Mouse (Mus musculus): ENCODE data around the gene Nkd1.

Nkd1 gene

GRCm38 (mm10) chr8:88572941-88573645, 51.9 kb downstream of the Nkd1 start:
- DNase-seq (ENCODE audit: low spot score in 2 of 2), result no peak

DNA sequence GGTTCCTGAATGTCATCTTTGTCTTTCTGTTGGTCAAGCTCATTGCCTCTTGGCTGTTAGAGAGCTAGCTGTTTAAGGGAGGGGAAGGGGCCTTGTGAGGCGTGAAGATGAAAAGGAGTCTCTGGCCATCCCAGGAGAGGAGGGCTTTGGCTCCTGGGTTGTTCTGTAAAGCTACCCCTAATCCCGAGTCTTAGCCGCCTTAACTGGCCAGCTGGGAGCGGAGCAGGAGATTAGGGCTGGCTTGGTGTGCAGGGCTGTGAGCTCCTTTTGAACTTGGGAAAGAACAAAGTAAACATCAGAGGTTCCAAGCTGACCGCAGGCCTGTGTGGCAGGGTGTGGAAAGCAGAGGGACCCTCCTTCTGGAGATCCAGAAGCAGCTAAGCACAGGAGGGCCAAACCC, 53.8 kb downstream of the Nkd1 start:
- DNase-seq (ENCODE audit: low spot score in 2 of 2), result peak in 1 of 2 experiments; percentile 50

DNA sequence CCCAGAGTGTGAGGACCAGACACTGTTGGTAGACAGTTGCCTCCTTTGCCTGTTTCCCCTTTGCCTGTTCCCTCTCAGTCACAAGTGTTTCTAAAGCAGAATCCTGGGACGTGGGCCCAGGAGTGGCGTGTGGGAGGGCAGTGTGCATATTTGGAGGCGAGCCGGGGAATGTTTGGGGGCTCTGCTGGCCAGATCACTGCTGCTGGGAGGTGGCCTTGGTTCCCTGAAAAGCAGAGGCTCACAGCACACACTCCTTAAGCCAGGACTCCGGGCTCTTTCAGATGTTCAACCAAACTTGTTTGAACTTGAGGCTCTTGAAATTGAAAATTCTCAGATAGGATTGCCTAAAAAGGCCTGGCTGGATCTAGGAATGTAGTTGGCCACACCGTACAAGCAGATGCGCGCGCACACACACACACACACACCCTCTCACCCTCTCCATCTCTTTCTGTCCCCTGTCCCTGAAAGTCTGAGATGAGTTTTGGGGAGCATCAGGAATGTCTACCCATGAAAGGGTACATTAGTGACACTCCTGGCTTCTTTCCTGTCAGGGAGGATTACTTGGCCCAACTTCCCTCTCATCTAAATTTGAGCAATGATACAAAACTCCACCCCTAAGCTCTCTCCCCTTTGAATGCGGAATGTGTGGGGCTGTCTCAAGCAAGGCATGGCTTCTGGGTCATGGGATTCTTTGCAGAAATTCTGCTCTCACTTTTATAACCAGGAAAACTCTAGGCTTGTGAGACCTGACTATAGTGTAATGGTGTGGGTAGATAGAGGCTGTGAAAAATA, 55.4 kb downstream of the Nkd1 start:
- DNase-seq (ENCODE audit: low spot score in 2 of 2), result peak; percentile 80 to 83

DNA sequence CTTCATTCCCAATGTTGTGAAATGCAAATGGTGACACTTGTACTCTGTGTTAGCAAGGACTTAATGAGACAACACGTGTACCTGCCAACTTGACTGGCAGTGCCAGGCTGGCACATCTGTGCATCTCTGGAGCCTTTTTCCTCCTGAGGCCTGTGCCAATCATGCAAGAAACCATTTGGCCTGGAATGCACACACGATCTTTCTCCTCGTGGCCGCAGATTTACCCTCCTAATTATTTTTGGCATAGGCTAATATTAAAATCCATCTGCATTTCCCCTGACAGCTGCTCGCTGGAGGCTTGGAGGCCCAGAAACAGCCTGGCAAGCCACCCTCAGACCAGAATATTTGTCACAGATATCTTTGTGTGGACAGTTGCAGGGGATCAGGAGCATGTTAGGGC, 56.5 kb downstream of the Nkd1 start:
- DNase-seq (ENCODE audit: low spot score in 2 of 2), result no peak

GRCm38 (mm10) chr8:88578413-88579175, 57.4 kb downstream of the Nkd1 start:
- DNase-seq (ENCODE audit: low spot score in 2 of 2), result no peak

GRCm38 (mm10) chr8:88579246-88579645, 58.1 kb downstream of the Nkd1 start:
- DNase-seq (ENCODE audit: low spot score in 2 of 2), result no peak

GRCm38 (mm10) chr8:88579668-88580330, 58.6 kb downstream of the Nkd1 start:
- DNase-seq (ENCODE audit: low spot score in 2 of 2), result peak in 1 of 2 experiments; percentile 28

GRCm38 (mm10) chr8:88580785-88581184, 59.6 kb downstream of the Nkd1 start:
- DNase-seq (ENCODE audit: low spot score in 2 of 2), result no peak

GRCm38 (mm10) chr8:88583863-88584262, 62.7 kb downstream of the Nkd1 start:
- DNase-seq (ENCODE audit: low spot score in 2 of 2), result no peak

GRCm38 (mm10) chr8:88588205-88588889, 67.2 kb downstream of the Nkd1 start:
- no peak for DNase-seq (ENCODE audit: low spot score in 2 of 2)

- DNase-seq (ENCODE audit: low spot score in 2 of 2), result no peak
These were observed 69.1 kb downstream of the Nkd1 start for GRCm38 (mm10) chr8:88590226-88590625.

GRCm38 (mm10) chr8:88593947-88594346, 72.8 kb downstream of the Nkd1 start:
- no peak for DNase-seq (ENCODE audit: low spot score in 2 of 2)

DNA sequence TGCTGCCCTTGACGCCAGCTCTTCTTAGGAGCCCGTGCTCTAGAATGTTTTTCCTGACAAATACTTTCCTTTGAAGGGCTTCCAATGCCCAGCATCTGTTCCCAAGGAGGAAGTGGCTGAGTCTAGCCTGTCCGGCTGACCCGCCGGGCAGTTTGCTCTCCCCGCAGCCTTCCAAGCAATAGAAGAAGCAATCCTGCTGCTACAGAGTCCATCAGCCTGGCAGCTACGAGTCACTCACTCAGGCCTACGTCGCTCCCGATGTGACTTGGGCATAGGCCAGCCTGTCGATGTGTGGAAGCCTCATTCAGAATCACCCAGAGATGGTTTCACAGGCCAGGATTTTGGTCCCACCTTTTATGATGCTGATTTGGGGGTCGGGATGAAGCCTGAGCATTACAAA, 74.9 kb downstream of the Nkd1 start:
- DNase-seq (ENCODE audit: low spot score in 2 of 2), result no peak

- no peak for DNase-seq (ENCODE audit: low spot score in 2 of 2)
These were observed 77.4 kb downstream of the Nkd1 start for GRCm38 (mm10) chr8:88598578-88598977.

DNA sequence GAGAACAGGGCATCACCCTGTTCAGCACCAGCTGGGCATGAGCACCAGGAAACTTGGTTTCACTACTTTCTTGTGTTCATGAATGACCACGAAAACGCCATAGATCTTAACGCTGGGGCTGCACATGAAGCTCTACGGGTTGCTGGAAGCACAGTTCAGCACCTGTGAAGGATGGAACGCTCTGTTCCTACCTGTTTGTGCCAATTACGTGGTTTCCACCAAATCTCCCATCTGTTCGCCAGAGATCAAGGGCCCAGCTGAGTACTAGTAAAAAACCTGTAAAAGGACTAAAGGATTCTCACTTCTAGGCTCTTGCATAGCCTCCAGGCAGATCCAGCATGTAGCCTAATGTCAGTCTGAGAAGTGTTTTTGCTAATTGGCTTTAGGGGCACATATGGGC, 78.3 kb downstream of the Nkd1 start:
- no peak for DNase-seq (ENCODE audit: low spot score in 2 of 2)

DNA sequence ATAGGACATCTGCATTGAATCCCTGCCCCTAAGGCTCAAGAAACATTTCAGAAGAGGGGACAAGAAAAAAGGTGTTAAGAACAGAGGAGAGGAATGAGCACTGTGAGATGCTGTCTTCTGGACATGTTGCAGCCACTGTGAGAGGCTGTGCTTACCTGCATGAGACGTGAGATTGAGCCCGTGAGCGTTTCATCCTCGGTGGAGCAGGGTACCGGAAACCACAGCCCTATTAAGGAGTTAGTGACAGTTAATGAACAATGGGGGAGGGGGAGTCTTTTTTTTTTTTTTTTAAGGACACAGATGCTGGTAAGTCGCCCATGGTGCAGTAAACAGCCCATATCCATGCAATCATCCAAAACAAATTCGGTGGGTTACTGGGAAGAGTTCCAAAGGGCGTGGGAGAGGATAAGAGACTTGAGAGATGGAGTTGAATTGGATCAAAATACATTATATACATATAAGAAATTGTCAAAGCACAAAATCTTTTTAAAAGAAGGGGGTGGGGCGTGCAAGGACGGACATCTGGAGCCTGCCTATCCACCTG, 82.4 kb downstream of the Nkd1 start:
- DNase-seq (ENCODE audit: low spot score in 2 of 2), result no peak

DNA sequence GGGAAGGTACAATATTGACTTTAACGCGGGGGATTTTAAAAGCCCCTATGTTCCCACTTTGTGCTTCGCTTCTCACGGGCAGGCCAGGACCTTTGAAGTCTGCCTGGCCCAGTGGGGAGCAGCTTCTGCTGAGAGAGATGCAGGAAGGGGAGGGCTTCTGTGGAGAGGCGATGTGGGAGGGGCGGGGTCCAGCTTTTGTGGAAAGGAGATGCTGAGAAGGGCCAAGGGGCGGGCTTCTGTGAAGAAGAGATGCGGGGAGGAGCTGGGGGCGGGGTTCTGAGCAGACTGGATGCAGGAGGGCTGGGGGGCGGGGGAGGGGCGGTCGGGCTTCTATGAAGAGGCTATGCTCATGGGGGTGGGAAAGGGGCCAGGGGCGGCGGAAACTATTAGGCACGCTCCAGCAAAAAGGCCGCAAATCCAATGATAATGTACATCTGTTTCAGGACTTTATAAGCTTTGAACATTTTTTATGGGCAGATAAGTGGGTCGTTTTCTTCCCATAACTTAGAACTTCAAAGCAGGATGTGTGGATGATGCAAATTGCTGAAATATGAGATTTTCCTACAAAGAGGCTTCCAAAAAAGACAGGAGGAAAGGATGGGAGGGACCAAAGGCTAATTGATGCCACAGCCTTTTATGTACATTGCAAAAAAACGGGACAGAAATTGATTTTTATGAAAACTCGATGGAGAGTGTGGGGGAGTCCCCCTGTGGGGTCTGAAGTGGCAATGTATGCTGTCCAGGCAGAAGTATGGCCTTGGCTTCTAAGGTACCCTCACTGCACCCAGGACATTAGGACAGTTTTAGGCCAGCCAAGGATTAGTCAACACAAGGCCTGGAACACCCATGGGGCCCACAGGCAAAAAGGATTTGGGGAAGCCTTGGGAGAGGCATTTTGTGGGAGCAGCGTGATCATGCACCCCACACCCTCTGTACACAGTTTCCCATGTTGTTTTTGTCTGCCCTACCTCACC, 83.2 kb downstream of the Nkd1 start:
- DNase-seq (ENCODE audit: low spot score in 2 of 2), result peak; percentile 82 to 92

- DNase-seq (ENCODE audit: low spot score in 2 of 2), result no peak
These were observed 84.3 kb downstream of the Nkd1 start for GRCm38 (mm10) chr8:88605361-88606040.

DNA sequence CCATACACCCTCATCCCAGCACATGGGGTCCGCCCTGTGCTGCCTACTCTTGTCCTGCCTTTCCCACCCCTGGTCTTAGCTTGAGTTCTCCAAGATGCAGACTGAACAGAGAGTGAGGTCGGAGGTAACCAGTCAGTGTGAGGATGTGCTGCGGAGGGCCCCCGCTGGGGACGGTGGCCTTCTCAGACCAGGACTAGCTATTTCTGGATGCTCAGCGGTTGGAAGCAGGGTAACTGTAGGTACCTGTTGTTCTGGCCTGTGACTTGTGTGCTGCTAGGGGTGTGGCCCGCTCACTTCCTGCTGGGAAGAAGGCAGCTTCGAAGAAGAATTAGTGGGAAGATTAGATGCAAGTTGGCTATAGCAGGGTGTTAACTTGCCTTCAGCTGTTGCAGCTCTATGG, 87.9 kb downstream of the Nkd1 start:
- no peak for DNase-seq (ENCODE audit: low spot score in 2 of 2)

Measured in urinary bladder, postnatal 4 days (tissue).